Comparison of ENCODE assay signal across 12 mouse cellular contexts in the genomic region with DNA sequence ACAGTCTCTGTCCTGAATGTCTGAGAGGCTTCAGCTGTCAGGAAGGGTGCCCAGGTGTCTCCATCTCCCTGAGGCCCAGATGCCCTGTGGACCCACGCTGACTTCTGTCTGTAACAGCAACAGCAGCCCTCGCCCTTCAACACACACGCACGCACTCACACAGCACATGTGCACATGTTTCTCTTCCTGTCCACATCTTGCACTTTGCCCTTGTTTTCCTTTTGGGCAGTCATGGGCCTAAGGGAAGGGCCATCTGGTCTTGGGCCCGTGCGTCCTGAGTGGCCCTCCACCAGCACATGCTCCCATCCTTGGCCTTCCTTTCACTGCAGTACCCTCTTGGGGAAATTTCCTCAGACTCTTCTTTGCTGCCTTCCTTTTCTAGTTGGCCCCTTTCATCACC. TPM values are rescaled to one million over a fixed set of nuclear protein-coding genes. Genes with fewer than 3 reads are reported as not detected.
DNase-seq lines count a peak whose midpoint lies in the region; ATAC-seq and TF ChIP-seq lines count a peak whose summit lies in the region.
"Had no signal": no experiment of that assay in that cellular context is flagged by ENCODE, and none has a peak within 500 bp of the region (broad histone marks: within the 10 kb centered on the region; RNA-seq: fewer than 3 reads in every experiment).

No protein-coding gene starts in this region.

- H3K4me2 ChIP-seq in limb, embryonic 12.5 days: peak overlapping the region; percentile 91
- peak overlapping the region; percentile 87 for H3K4me2 ChIP-seq in limb, embryonic 13.5 days (replicated peaks)
- no peak overlapping the region for H3K4me2 ChIP-seq in neural tube, embryonic 15.5 days

- H3K4me1 ChIP-seq in limb, embryonic 12.5 days (replicated peaks): peaks cover 43% of the 10 kb centered on the region
- H3K4me1 ChIP-seq in limb, embryonic 10.5 days: peaks cover 52% of the 10 kb centered on the region
- H3K4me1 ChIP-seq in embryonic fibroblast, embryonic 13.5 days (ENCODE audit: control insufficient read depth, insufficient read depth, low read length): 0 out of 2 replicates have a peak, but pooled peaks cover 1% of the 10 kb centered on the region
- H3K4me1 ChIP-seq in limb, embryonic 13.5 days: peaks cover 67% of the 10 kb centered on the region
- peaks cover 39% of the 10 kb centered on the region for H3K4me1 ChIP-seq in neural tube, embryonic 15.5 days

- 79% methylated on average over 6 of the region's 6 CpGs for WGBS in limb, embryonic 12.5 days
- WGBS in limb, embryonic 10.5 days: 91% methylated on average over 6 of the region's 6 CpGs
- 89% methylated on average over 6 of the region's 6 CpGs for WGBS in limb, embryonic 13.5 days
- WGBS in neural tube, embryonic 15.5 days: 95% methylated on average over 6 of the region's 6 CpGs

- no peak for ATAC-seq in limb, embryonic 12.5 days (ENCODE audit: insufficient number of reproducible peaks, insufficient read depth, low FRiP score, low TSS enrichment, low read depth)
- no peak for ATAC-seq in limb, embryonic 13.5 days (ENCODE audit: low FRiP score, low read depth)
- ATAC-seq in neural tube, embryonic 15.5 days (ENCODE audit: low FRiP score): no peak
- ATAC-seq: midbrain, embryonic 16.5 days had no signal

- H3K36me3 ChIP-seq in limb, embryonic 12.5 days: peaks cover 88% of the 10 kb centered on the region
- H3K36me3 ChIP-seq in limb, embryonic 10.5 days: peaks cover 61% of the 10 kb centered on the region
- H3K36me3 ChIP-seq in limb, embryonic 13.5 days: peaks cover 91% of the 10 kb centered on the region
- H3K36me3 ChIP-seq in neural tube, embryonic 15.5 days: peaks cover 25% of the 10 kb centered on the region

- H3K9me3 ChIP-seq in limb, embryonic 12.5 days: no peaks in the 10 kb centered on the region
- no peaks in the 10 kb centered on the region for H3K9me3 ChIP-seq in limb, embryonic 10.5 days (replicated peaks)
- H3K9me3 ChIP-seq in limb, embryonic 13.5 days: no peaks in the 10 kb centered on the region
- no peaks in the 10 kb centered on the region for H3K9me3 ChIP-seq in neural tube, embryonic 15.5 days (replicated peaks)
- H3K9me3 ChIP-seq: forebrain, embryonic 10.5 days had no signal

- TF ChIP-seq CTCF in embryonic fibroblast, embryonic 13.5 days (IDR thresholded peaks at IDR 0.05; ENCODE audit: borderline replicate concordance, insufficient read depth, low read length): no peak

- H3K4me3 ChIP-seq in limb, embryonic 12.5 days (replicated peaks): no peak overlapping the region
- no peak overlapping the region for H3K4me3 ChIP-seq in limb, embryonic 10.5 days
- H3K4me3 ChIP-seq in embryonic fibroblast, embryonic 13.5 days (ENCODE audit: insufficient read depth, low read length): no peak overlapping the region
- H3K4me3 ChIP-seq in limb, embryonic 13.5 days: peak overlapping the region; percentile 75
- no peak overlapping the region for H3K4me3 ChIP-seq in neural tube, embryonic 15.5 days (replicated peaks)
- H3K4me3 ChIP-seq: forebrain, embryonic 10.5 days; left cerebral cortex, adult 2 months had no signal

- H3K27me3 ChIP-seq in limb, embryonic 12.5 days: peaks cover 57% of the 10 kb centered on the region
- H3K27me3 ChIP-seq in limb, embryonic 10.5 days (ENCODE audit: low read depth, poor library complexity, severe bottlenecking): peaks cover 60% of the 10 kb centered on the region
- H3K27me3 ChIP-seq in limb, embryonic 13.5 days: peaks cover 58% of the 10 kb centered on the region
- H3K27me3 ChIP-seq in neural tube, embryonic 15.5 days (replicated peaks): peaks cover 63% of the 10 kb centered on the region

- peak overlapping the region; percentile 5; the same call in 1 of the 2 replicates for H3K9ac ChIP-seq in limb, embryonic 12.5 days (replicated peaks)
- peak overlapping the region; percentile 90 for H3K9ac ChIP-seq in limb, embryonic 13.5 days
- no peak overlapping the region for H3K9ac ChIP-seq in neural tube, embryonic 15.5 days (replicated peaks)

- no peak overlapping the region for H3K27ac ChIP-seq in limb, embryonic 12.5 days
- H3K27ac ChIP-seq in limb, embryonic 10.5 days: no peak overlapping the region
- H3K27ac ChIP-seq in embryonic fibroblast, embryonic 13.5 days (ENCODE audit: insufficient read depth, low read length): no peak overlapping the region
- H3K27ac ChIP-seq in limb, embryonic 13.5 days: peak overlapping the region; percentile 48; the same call in 1 of the 2 replicates
- H3K27ac ChIP-seq in neural tube, embryonic 15.5 days (replicated peaks): no peak overlapping the region
- H3K27ac ChIP-seq: forebrain, embryonic 10.5 days; left cerebral cortex, adult 2 months had no signal

- DNase-seq in gastrocnemius, postnatal 10 days: peak; percentile 4
- DNase-seq in gastrocnemius, postnatal 25 days: no peak
- no peak for DNase-seq in limb, embryonic 10.5 days (ENCODE audit: low spot score)
- DNase-seq in thymus, postnatal 36 days: no peak
- DNase-seq: right cerebral cortex, postnatal 14 days had no signal

- peak; percentile 32 for TF ChIP-seq POLR2A in embryonic fibroblast, embryonic 13.5 days (IDR thresholded peaks at IDR 0.05; ENCODE audit: low read depth, low read length)

RNA-seq across cellular contexts. Expression of gene Hic1, which starts 5.9 kb away (rescaled TPM):
- total RNA-seq in gastrocnemius, postnatal 10 days (2021): 10 to 100 TPM; 21.1 to 27.1 TPM
- 1 to 10 TPM; 5.7 to 5.9 TPM for total RNA-seq in gastrocnemius, postnatal 25 days (2021)
- polyA plus RNA-seq in limb, embryonic 12.5 days (2016; fragmentation: Nextera tagmentation; extraction: Ambion mirVana): 30.3 and 35.5 TPM in 2 replicates
- polyA plus RNA-seq in limb, embryonic 10.5 days (2016; fragmentation: Nextera tagmentation; extraction: Ambion mirVana): 0.99 and 3.5 TPM in 2 replicates
- polyA plus RNA-seq in embryonic fibroblast, embryonic 13.5 days (2011; ENCODE audit: insufficient read length, low read depth, missing spikeins): 20.7 and 29.3 TPM in 2 replicates
- polyA plus RNA-seq in limb, embryonic 13.5 days (2015; fragmentation: Nextera tagmentation; extraction: Ambion mirVana): 28.2 and 29.3 TPM in 2 replicates
- polyA plus RNA-seq in neural tube, embryonic 15.5 days (2015; fragmentation: Nextera tagmentation; extraction: Ambion mirVana): 5.3 and 10.7 TPM in 2 replicates

RNA-seq across cellular contexts. Expression of gene Ovca2, which starts 15.3 kb away (rescaled TPM):
- 1 to 10 TPM; 4.7 to 5.1 TPM for total RNA-seq in gastrocnemius, postnatal 10 days (2021)
- total RNA-seq in gastrocnemius, postnatal 25 days (2021): 1 to 10 TPM; 2.8 to 3.3 TPM
- polyA plus RNA-seq in limb, embryonic 12.5 days (2016; fragmentation: Nextera tagmentation; extraction: Ambion mirVana): 29.6 and 31.0 TPM in 2 replicates
- polyA plus RNA-seq in limb, embryonic 10.5 days (2016; fragmentation: Nextera tagmentation; extraction: Ambion mirVana): 38.0 and 39.9 TPM in 2 replicates
- polyA plus RNA-seq in embryonic fibroblast, embryonic 13.5 days (2011; ENCODE audit: insufficient read length, low read depth, missing spikeins): 20.4 and 28.9 TPM in 2 replicates
- 27.8 and 29.5 TPM in 2 replicates for polyA plus RNA-seq in limb, embryonic 13.5 days (2015; fragmentation: Nextera tagmentation; extraction: Ambion mirVana)
- polyA plus RNA-seq in neural tube, embryonic 15.5 days (2015; fragmentation: Nextera tagmentation; extraction: Ambion mirVana): 12.6 and 15.4 TPM in 2 replicates

RNA-seq across cellular contexts. Expression of gene Dph1, which starts 27.7 kb away (rescaled TPM):
- 1 to 10 TPM; 8.3 to 8.4 TPM for total RNA-seq in gastrocnemius, postnatal 10 days (2021)
- total RNA-seq in gastrocnemius, postnatal 25 days (2021): 1 to 10 TPM; 5.6 to 5.8 TPM
- 24.0 and 25.5 TPM in 2 replicates for polyA plus RNA-seq in limb, embryonic 12.5 days (2016; fragmentation: Nextera tagmentation; extraction: Ambion mirVana)
- polyA plus RNA-seq in limb, embryonic 10.5 days (2016; fragmentation: Nextera tagmentation; extraction: Ambion mirVana): 32.7 and 35.3 TPM in 2 replicates
- polyA plus RNA-seq in embryonic fibroblast, embryonic 13.5 days (2011; ENCODE audit: insufficient read length, low read depth, missing spikeins): 15.7 and 18.7 TPM in 2 replicates
- 23.9 and 24.9 TPM in 2 replicates for polyA plus RNA-seq in limb, embryonic 13.5 days (2015; fragmentation: Nextera tagmentation; extraction: Ambion mirVana)
- 13.8 and 16.2 TPM in 2 replicates for polyA plus RNA-seq in neural tube, embryonic 15.5 days (2015; fragmentation: Nextera tagmentation; extraction: Ambion mirVana)

RNA-seq across cellular contexts. Expression of gene Rtn4rl1, which starts 30.2 kb away (rescaled TPM):
- total RNA-seq in gastrocnemius, postnatal 10 days (2021): 1 to 10 TPM; 3.2 to 3.8 TPM
- total RNA-seq in gastrocnemius, postnatal 25 days (2021): 1 to 10 TPM in 1 of 2 experiments, under 1 TPM in 1; 1.00 to 1.7 TPM
- 1.5 and 2.1 TPM in 2 replicates for polyA plus RNA-seq in limb, embryonic 12.5 days (2016; fragmentation: Nextera tagmentation; extraction: Ambion mirVana)
- 0.90 and 1.3 TPM in 2 replicates for polyA plus RNA-seq in limb, embryonic 10.5 days (2016; fragmentation: Nextera tagmentation; extraction: Ambion mirVana)
- 2.1 and 2.7 TPM in 2 replicates for polyA plus RNA-seq in embryonic fibroblast, embryonic 13.5 days (2011; ENCODE audit: insufficient read length, low read depth, missing spikeins)
- 2.3 and 3.1 TPM in 2 replicates for polyA plus RNA-seq in limb, embryonic 13.5 days (2015; fragmentation: Nextera tagmentation; extraction: Ambion mirVana)
- 12.6 and 13.7 TPM in 2 replicates for polyA plus RNA-seq in neural tube, embryonic 15.5 days (2015; fragmentation: Nextera tagmentation; extraction: Ambion mirVana)
